Mouse (Mus musculus) embryonic facial prominence, embryonic 12.5 days (tissue): ENCODE results near the gene Psmd9. TPM values are rescaled to one million over a fixed set of nuclear protein-coding genes. Genes with fewer than 3 reads are reported as not detected.

Source experiments
- ATAC-seq: fragments of 200-750 bp; cut with Nextera tagmentation; 2 replicates; pipeline ENCODE4 v1.8.0; 2017; ENCODE audit not compliant: insufficient number of reproducible peaks, insufficient read depth, low FRiP score, low TSS enrichment
- H3K27ac ChIP-seq: fragments of 300-500 bp; sonication (generic); 2 replicates; pipeline ENCODE4 v1.5.1; 2016; ENCODE audit warnings: mild to moderate bottlenecking
- H3K27me3 ChIP-seq: fragments of 300-500 bp; sonication (generic); 2 replicates; pipeline ENCODE4 v1.6.1; 2016; ENCODE audit warnings: mild to moderate bottlenecking, moderate library complexity
- H3K36me3 ChIP-seq: fragments of 300-500 bp; sonication (generic); 2 replicates; pipeline ENCODE4 v1.6.1; 2016; ENCODE audit warnings: mild to moderate bottlenecking
- H3K4me1 ChIP-seq: fragments of 300-500 bp; sonication (generic); 2 replicates; pipeline ENCODE4 v1.6.1; 2016
- H3K4me2 ChIP-seq: fragments of 300-500 bp; sonication (generic); replicated peaks from 2 replicates; pipeline ENCODE4 v1.6.1; 2016; ENCODE audit warnings: mild to moderate bottlenecking, moderate library complexity
- H3K4me3 ChIP-seq: fragments of 300-500 bp; sonication (generic); 2 replicates; pipeline ENCODE4 v1.5.1; 2016; ENCODE audit warnings: mild to moderate bottlenecking
- H3K9ac ChIP-seq: fragments of 300-500 bp; sonication (generic); 2 replicates; pipeline ENCODE4 v1.6.1; 2016; ENCODE audit warnings: mild to moderate bottlenecking, moderate library complexity
- H3K9me3 ChIP-seq: fragments of 300-500 bp; sonication (generic); 2 replicates; pipeline ENCODE4 v1.6.1; 2016; ENCODE audit warnings: mild to moderate bottlenecking, moderate library complexity
- WGBS: fragments of 180-500 bp; shearing (Covaris S2); methylation state at CpG from one replicate; pipeline ENCODE4 v1.1.7; 2016; 5-methylcytosine and 5-hydroxymethylcytosine counted together
- polyA plus RNA-seq: library from polyadenylated mRNA; unstranded; fragments of >200 nt; fragmentation: Nextera tagmentation; extraction: Ambion mirVana; gene quantifications from 2 replicates; pipeline ENCODE4 v1.2.1, GENCODE M21; 2016

Psmd9 gene
- polyA plus RNA-seq, result 89.0 and 95.5 TPM in 2 replicates

DNA sequence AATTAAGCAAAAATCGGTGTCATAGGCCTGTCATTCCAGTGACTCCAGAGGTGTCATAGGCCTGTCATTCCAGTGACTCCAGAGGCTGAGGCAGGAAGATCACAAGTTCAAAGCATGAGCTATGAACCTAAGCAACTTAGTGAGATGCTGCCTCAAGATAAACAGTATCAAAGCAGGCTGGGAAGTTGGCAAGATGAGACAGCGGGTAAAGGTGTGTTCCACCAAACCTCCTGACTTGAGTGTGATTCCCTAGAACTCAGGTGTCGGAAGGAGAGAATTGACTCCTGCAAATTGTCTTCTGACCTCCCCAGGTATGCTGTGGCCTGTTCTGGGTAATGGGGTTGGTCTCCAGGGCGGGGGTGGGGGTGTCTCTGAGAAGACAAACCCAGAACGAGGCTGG lies at the start of gene Psmd9:
TSS of gene Psmd9 (plus strand) at position 130 of the 400 bp plus-strand sequence.
- no peak within 1 kb of the TSS for H3K4me2 ChIP-seq
- H3K9me3 ChIP-seq, result no peaks in the 10 kb centered on the region
- peaks cover 25% of the 10 kb centered on the region for H3K36me3 ChIP-seq
- peaks cover 19% of the 10 kb centered on the region for H3K4me1 ChIP-seq
- WGBS, result 85% methylated on average over 5 of the region's 5 CpGs
- no peak for ATAC-seq
- H3K27me3 ChIP-seq, result no peaks in the 10 kb centered on the region
- H3K4me3 ChIP-seq, result no peak within 1 kb of the TSS
- H3K9ac ChIP-seq, result no peak within 1 kb of the TSS
- peak within 1 kb of the TSS; percentile 24; the same call in 1 of the 2 replicates for H3K27ac ChIP-seq

DNA sequence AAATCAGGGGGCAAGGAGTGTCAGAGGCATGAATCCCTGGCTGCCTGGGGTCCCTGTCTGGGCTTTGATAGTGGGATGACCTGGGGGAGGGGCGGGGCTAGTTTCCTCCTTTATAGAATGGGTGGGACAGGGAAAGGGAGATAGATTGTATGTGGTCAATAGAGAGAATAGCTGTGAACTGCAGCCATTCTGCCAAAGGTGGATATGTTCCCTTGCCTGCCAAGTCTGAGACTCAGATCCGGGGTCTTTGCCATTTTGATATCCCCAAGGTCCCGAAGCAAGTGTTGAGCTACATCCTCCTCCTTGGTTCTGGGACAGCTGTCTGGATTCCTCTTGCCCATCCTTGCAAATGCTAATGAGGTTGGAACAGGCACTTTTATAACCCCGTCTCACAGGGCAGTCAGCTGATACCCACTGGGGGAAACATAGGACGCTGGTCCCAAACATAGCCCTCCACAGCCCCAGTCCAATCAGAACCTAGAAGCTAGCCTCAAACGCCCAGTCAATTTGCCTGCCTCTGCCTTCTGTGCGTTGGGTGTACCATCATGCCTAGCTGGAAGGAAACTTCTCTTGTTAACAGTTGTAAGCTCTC lies 48.5 kb upstream of the Psmd9 start:
- no peak overlapping the region for H3K9ac ChIP-seq
- ATAC-seq, result no peak
- 67% methylated on average over 7 of the region's 7 CpGs for WGBS

DNA sequence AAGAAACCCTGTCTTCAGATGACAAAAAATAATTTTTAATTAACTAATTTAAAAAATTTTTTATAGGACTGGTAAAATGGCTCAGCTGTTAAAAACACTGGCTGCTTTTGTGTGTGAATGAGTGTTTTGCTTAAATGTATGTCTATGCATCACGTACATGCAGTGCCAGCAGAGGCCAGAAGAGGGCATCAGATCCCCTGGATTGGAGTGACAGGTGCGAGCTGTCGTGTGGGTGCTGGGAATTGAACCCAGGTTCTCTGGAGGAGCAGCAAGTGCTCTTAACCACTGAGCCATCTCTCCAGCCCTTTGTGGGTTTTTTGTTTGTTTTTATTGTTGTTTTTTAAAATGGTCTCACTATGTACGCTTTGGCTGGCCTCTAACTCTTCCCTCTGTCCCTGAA lies 47.0 kb upstream of the Psmd9 start:
- Histone ChIP-seq H3K4me1 (no peaks in the 10 kb centered on the region), H3K9ac (no peak overlapping the region), H3K9me3 (no peaks in the 10 kb centered on the region), H3K27ac (no peak overlapping the region), H3K36me3 (peaks cover 12% of the 10 kb centered on the region; the same call in 1 of the 2 replicates), H3K4me3 (no peak overlapping the region), H3K27me3 (no peaks in the 10 kb centered on the region), H3K4me2 (no peak overlapping the region)
- WGBS, result 86% methylated on average over 4 of the region's 4 CpGs
- no peak for ATAC-seq

More for the DNA sequence above, 48.5 kb upstream of the Psmd9 start:
- Histone ChIP-seq H3K27me3 (no peaks in the 10 kb centered on the region), H3K9me3 (no peaks in the 10 kb centered on the region), H3K36me3 (peaks cover 12% of the 10 kb centered on the region; the same call in 1 of the 2 replicates), H3K4me1 (no peaks in the 10 kb centered on the region), H3K4me2 (no peak overlapping the region), H3K4me3 (no peak overlapping the region), H3K27ac (no peak overlapping the region)

DNA sequence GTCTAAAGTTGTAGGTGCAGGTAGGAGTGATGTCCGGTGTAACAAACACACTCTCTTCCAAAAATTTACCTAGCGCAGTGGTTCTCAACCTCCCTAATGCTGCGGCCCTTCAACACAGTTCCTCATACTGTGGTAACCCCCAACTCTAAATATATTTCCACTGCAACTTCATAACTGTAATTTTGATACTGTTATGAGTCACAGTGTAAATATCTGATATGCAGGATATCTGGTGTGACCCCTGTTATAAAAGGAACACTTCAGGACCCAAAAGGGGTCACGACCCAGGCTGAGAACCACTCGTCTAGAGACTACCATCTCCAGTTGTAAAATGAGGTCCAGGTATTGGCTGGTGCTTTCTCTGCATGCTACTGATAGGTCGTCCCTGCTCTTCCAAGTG lies 44.1 kb upstream of the Psmd9 start:
- no peaks in the 10 kb centered on the region for H3K4me1 ChIP-seq
- no peak overlapping the region for H3K27ac ChIP-seq
- WGBS, result 80% methylated on average over 6 of the region's 6 CpGs
- H3K4me3 ChIP-seq, result no peak overlapping the region
- no peak for ATAC-seq
- H3K9ac ChIP-seq, result no peak overlapping the region
- H3K27me3 ChIP-seq, result no peaks in the 10 kb centered on the region
- H3K9me3 ChIP-seq, result no peaks in the 10 kb centered on the region
- peaks cover 12% of the 10 kb centered on the region; the same call in 1 of the 2 replicates for H3K36me3 ChIP-seq
- H3K4me2 ChIP-seq, result no peak overlapping the region

DNA sequence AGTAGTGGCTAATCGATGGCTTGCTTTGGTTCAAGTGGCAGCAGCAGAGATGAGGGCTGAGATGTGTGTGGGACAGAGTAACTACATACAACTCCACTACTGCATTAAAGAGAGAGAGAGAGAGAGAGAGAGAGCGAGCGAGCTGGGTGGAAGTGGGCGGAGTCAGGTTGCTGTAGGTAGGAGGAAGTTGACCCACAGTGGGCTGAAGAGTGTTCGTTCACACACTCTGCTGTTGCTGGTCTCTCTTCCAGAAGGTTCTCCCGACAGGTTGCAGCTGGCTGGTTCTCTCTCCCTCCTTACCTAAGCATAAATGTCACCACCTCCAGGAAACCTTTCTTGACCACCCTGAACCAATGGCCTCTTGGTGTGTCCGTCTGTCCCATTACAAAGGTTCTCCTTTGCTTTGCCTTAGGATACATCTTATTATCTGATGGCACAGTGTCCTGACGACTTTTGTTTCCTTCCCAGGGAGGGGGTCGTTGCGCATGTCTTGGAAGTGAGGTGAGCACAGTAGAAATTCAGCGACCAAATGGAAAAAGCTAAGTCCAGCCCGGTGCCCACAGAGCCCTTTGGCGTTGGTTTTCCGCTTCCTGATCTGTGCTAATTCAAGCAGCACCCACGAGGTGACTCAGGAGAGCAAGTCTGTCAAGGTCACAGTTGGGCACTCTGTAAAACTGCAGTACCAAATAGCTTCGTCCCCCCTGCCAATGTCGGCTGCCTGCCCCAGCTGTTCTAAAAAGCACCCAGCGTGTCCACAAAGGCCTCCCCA lies 43.4 kb upstream of the Psmd9 start:
- Histone ChIP-seq H3K9ac (no peak overlapping the region), H3K27ac (no peak overlapping the region), H3K27me3 (no peaks in the 10 kb centered on the region), H3K4me3 (no peak overlapping the region), H3K36me3 (peaks cover 17% of the 10 kb centered on the region; the same call in 1 of the 2 replicates), H3K9me3 (no peaks in the 10 kb centered on the region), H3K4me1 (no peaks in the 10 kb centered on the region), H3K4me2 (no peak overlapping the region)
- ATAC-seq, result no peak
- WGBS, result 85% methylated on average over 18 of the region's 18 CpGs

DNA sequence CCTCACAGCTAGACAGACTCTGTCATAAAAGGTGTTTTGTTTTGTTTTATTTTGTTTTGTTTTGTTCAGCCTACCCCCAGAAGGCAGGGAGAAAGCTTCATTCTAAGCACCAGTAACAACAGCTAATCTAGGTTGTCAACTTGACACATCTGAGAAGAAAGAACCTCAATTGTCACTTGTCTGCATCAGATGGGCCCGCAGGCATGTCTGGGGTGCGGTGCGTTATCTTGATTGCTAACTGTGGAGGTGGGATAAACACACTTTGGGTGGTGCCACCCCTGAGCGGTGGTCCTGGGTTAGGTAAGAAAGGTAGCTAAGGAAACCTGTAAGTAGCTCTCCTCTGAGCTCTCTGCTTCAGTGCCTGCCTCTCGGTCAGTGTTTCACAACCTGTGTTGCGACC lies 42.2 kb upstream of the Psmd9 start:
- peaks cover 17% of the 10 kb centered on the region; the same call in 1 of the 2 replicates for H3K36me3 ChIP-seq

DNA sequence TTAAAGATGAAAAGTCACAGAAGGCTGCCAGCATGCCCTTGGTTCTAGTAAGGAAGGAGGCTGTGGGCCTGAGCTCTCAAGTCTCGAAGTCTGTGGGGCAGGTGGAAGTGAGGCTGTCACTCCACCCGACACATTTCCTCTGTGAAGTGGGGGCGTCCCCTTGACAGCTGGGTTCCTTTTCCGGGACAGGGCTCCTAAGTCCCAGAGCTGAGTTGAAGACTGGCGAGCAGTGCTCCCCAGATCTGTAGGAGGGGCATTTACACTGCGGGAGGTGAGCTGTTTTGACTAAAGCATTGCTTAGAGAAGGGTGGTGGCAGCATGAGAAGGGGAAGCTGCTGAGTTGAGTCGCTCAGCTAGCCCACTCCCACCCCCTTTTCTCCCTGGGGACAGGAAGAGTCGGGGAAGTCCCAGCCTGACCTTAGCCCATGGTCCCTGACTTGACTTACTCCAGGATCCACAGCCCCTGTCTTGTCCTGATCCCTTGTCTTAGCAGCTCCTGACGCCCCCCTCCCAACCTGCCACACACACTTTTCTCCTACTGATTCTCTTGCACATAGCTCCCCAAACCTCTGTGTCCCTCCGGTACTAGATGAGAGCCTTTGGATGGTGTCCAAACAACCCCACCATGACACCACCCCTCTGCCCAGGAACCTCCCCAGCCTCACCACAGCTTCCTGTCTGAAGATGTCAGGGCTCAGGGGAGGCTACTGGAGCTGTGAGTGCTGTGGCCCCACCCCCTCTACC lies 40.6 kb upstream of the Psmd9 start:
- Histone ChIP-seq H3K9ac (no peak overlapping the region; the same call in 1 of the 2 replicates), H3K27me3 (no peaks in the 10 kb centered on the region), H3K36me3 (peaks cover 9% of the 10 kb centered on the region; the same call in 1 of the 2 replicates), H3K4me1 (peaks cover 25% of the 10 kb centered on the region), H3K27ac (no peak overlapping the region), H3K9me3 (no peaks in the 10 kb centered on the region), H3K4me2 (no peak overlapping the region), H3K4me3 (no peak overlapping the region)
- WGBS, result 53% methylated on average over 10 of the region's 10 CpGs
- no peak for ATAC-seq

More for the DNA sequence above, 42.2 kb upstream of the Psmd9 start:
- no peak overlapping the region for H3K9ac ChIP-seq
- no peak overlapping the region for H3K4me3 ChIP-seq
- H3K27ac ChIP-seq, result no peak overlapping the region
- peaks cover 9% of the 10 kb centered on the region for H3K4me1 ChIP-seq
- no peak for ATAC-seq
- WGBS, result 76% methylated on average over 6 of the region's 6 CpGs
- H3K4me2 ChIP-seq, result no peak overlapping the region
- H3K27me3 ChIP-seq, result no peaks in the 10 kb centered on the region
- no peaks in the 10 kb centered on the region for H3K9me3 ChIP-seq

DNA sequence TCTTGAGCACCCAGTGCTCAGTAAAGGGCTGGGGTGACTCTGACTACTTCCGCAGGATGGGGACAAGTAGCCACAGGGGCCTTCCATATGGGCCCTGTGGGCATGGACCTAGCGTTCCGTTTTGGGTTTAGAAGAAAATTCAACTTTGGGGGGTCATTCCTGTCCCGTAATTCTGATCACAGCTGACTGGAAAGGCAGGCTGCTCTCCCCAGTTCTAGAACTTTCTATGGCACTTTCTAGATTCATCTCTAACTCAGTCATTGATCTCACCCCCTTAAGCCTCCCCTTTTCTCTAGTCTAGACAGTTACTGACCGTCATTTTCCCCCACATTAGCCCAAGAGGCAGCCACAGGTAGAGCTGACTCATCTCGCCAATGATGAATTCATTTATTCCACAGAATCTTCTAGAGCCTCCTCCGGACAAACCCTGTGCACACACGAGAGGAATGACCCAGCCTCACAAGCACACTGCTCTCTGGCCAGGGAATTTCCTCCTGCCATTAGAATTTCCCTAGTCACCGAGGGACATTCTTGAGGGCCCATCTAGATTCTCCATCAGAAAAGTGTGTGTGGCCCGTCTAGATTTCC lies 39.9 kb upstream of the Psmd9 start:
- no peak overlapping the region for H3K4me2 ChIP-seq
- no peaks in the 10 kb centered on the region for H3K27me3 ChIP-seq
- no peak for ATAC-seq
- H3K36me3 ChIP-seq, result peaks cover 6% of the 10 kb centered on the region; the same call in 1 of the 2 replicates
- no peak overlapping the region for H3K27ac ChIP-seq
- H3K9ac ChIP-seq, result no peak overlapping the region; the same call in 1 of the 2 replicates
- no peaks in the 10 kb centered on the region for H3K9me3 ChIP-seq
- H3K4me1 ChIP-seq, result peaks cover 32% of the 10 kb centered on the region
- no peak overlapping the region for H3K4me3 ChIP-seq
- WGBS, result 83% methylated on average over 10 of the region's 10 CpGs

DNA sequence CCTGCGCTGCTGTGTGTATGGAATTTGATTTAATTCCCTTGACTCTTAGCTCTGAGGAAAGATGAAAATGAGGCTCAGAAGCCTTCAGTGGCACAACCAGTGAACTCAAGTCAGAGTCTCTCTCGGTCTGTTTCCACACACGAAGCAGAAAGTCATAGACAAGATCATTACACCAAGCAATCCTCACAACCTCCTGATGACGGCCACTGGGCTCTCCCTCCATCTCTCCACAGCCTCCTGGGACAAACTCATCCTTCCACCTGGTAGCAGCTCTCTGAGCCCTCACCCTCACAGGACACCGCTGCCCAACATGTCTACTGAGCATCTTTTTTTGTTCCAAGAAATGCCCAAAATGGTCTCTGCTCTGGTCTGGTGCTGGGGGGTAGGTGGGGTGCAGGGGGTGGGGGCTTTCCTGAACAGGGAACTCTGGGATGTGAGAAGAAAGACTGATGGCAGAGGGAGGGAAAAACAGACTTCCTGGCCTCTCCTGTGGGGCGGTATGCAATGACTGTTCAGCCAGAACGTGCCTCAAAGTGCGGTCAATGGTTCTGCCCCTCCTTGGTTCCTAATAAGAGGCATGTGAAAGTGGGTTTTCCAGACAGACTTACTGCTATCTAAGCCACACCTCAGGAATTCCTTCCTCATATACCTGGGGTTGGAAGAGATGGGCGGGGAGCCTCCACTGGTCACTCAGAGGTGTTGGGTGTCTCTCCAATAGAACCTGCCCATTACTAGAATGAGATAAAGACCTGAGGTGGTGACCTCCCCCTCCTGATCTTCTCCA lies 39.0 kb upstream of the Psmd9 start:
- Histone ChIP-seq H3K36me3 (peaks cover 15% of the 10 kb centered on the region), H3K4me2 (no peak overlapping the region), H3K27ac (no peak overlapping the region), H3K4me1 (peaks cover 41% of the 10 kb centered on the region), H3K9me3 (no peaks in the 10 kb centered on the region), H3K4me3 (no peak overlapping the region), H3K27me3 (no peaks in the 10 kb centered on the region), H3K9ac (no peak overlapping the region)
- no peak for ATAC-seq
- WGBS, result 85% methylated on average over 9 of the region's 9 CpGs

DNA sequence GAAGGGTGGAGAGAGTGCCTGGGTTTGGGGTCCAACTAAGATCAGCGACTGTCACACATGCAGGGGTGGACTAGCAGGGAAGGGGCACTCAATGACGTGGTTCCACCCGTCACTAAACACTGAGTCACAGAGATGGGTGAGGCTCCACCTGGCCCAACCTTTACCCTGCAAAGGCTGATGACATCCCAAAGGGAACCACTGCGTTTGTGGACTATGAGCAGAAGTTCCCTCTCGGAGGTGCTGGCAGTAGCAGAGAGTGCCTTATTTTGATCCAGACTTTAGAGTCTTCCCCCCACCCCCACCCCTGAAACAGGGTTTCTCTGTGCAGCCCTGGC lies 38.4 kb upstream of the Psmd9 start:
- Histone ChIP-seq H3K36me3 (peaks cover 15% of the 10 kb centered on the region), H3K9ac (no peak overlapping the region), H3K4me1 (peaks cover 47% of the 10 kb centered on the region), H3K4me3 (no peak overlapping the region), H3K27me3 (no peaks in the 10 kb centered on the region), H3K27ac (no peak overlapping the region), H3K4me2 (no peak overlapping the region), H3K9me3 (no peaks in the 10 kb centered on the region)
- no peak for ATAC-seq
- 86% methylated on average over 5 of the region's 5 CpGs for WGBS
